Mouse (Mus musculus) cerebellum, postnatal 10 days (tissue): Measurements from ENCODE around the gene Prok2.

ENCODE experiments used
- DNase-seq, 2 experiments: peaks; one replicate each; pipeline ENCODE4 v3.0.0; 2021; ENCODE audit warnings: mixed read lengths in 2 of 2

The Prok2 gene

GRCm38 (mm10) chr6:99725971-99726561 lies at the start of gene Prok2:
Gene Prok2 (minus strand): TSS chr6:99726392.
- peak; percentile 29 to 44 for DNase-seq

GRCm38 (mm10) chr6:99774680-99775079 lies 48.5 kb upstream of the Prok2 start:
- DNase-seq: no peak

DNA sequence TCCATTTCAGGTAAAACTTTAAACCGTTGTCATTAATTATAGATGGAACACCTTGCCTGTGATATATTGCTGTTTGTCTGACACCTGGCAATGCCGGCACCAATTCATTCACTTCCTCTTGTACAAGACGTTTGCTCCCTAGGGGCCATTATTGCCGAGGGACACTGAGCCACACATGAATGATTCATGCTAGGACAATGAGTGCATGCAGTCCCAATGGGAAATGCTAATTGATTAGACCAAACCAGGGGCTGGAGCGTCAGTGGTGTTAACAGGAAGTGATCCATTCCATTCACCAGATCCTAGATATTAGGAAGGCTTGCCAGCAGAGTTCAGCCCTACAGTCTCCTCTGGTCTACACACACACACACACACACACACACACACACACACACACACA lies 42.3 kb upstream of the Prok2 start:
- DNase-seq: no peak

DNA sequence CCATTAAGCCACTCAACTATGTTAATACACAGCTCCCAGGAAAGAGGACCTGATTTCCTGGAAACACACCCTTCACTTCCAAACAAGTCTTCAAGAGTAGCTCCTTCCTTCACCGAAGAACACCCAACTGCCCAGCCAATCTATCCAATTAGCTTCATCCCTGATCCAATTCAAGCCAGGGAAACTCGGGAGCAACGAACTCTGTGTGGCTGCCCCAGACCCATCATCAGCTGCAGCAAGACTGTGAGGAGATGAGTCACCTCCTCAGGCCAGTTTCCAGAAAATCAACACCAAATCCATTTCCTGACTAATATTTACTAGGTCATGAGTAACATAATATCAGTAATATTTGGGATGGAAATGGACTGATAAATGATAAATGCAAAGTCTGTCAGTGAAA lies 38.7 kb upstream of the Prok2 start:
- DNase-seq: no peak

DNA sequence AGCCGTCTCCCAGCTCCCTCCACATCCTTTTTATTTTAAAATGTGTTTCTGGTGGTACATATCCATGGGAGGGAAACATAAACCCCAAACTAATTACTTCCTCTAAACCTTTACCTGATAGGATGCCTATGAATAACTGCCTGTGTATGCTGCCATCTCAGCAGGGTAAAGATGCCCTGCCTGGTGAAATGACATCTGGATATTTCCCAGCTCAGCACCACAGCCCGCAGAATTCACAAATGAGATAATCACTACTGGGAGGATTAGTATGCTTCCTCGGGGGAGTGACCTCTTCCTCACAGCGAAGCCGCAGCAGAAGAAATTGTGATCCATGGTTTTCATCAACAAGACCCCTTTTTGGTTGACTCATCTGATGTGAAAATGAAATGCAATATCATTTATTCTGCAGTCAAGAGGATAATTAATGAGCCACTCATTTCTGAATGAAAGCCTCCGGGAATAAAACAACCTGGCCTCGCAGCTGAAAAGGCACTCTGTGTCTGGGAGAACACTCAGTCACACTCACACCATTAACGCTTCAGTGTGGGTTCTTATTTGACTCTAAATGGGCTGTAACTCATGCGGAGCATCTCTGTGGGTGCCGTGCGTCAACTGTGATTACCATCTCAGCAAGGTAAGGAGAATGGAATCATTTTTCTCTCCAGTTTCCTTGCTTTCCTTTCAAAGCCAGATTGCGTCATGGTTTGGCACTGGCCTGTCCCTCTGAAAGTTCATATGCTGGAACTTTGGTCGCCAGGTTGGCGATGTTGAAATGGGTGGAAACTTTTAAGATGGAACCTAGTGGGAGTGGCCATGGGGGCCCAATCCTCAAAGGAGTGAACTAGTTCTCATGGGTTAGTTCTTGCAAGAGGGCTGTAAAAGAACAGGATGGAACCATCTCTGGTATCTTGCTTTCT lies 36.1 kb upstream of the Prok2 start:
- no peak for DNase-seq

DNA sequence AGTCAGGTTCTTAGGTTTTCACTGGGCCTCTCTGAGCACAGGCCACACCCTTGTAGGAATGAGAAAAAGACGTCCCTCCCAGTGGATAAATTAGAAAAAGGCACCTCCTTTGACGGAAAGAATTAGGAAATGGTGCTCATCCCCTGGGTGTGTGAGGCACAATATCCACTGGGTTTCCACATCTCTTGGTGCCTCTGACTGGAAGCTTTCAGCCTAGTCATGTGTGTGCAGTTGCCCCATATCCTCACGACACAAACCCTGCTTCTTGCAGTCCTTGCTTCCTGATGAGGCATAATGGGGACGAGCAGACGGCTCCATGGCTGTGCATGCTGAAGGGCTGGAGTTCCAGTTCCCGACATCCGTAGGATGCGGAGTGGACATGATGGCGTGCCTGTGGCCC lies 29.9 kb upstream of the Prok2 start:
- DNase-seq: no peak

DNA sequence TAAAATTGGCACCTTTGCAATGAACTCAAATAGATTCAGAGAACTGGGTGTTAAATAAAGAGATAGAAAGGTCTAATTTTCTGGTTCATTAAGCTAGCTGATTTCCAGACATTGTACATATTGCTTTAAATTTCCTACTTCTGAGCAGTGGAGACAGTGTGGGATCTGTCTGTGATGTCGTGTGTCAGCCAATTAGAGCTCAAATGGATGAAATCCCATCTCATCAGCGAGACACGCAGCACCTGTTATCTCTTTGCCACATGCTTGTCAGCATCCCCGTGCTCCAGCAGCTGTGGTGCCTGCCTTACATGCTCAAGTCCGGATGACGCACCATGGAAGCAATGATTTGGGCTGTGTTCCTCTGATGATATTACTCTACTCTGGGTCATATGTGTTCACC lies 25.1 kb upstream of the Prok2 start:
- no peak for DNase-seq

- DNase-seq: no peak
Measured at GRCm38 (mm10) chr6:99746275-99746674, 20.1 kb upstream of the Prok2 start.

DNA sequence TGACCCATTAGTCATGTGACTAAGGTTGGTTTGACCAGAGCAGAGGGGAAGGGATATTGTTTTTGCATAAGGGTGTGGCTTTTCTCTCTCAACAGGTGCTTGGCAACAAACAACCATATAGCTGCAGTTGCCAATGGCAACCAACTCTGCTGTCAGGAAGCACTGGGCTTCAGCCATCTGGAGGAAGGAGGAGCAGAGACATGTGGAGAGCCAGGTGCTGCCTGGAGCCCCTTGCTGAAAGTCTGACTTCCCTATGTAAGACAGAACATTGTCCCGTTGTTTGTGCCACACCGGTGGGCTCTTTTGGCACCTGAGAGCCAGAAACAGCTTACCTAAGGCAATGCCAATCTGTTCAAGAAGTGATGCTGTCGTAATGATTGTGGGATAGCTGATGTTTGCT lies 16.7 kb upstream of the Prok2 start:
- DNase-seq: peak; percentile 47 to 52

DNA sequence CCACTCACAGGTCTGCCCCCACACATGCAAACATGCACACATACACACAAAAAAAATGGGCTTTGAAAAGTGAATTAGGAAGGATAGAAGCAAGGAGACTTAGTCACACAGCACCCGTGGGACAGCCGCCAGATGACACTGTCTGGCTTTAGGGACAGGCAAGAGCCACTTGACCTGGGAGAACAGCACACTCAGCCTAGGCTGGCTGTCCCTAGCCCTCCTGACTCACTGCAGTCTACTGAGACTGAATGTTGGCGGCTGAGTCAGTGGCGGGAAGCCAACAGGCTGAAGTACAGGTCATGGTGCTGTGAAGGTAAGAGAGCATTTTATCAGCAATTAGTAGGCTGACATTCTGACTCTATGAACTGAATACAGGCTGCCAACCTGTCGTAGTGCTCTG lies 8.5 kb upstream of the Prok2 start:
- peak; percentile 20 to 34 for DNase-seq

DNA sequence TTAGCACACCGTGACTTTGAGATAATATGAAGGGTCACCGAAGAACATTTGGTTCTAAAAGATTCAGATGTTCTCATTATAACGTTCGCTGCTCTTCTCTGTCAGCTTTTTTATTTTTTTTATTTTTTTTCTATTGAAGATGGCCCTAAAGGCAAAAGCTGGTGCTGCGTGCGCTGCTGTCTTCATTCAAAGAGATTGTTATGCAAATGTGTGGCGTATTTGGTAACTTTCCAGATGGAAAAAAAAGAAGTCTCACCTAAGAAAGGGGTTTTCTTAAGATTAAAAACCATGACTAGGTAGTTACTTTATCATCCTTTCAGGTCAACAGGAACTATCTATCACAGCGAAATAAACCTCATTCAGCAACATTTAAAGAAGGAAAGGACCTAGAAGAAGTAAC lies 6.5 kb upstream of the Prok2 start:
- DNase-seq: no peak

DNA sequence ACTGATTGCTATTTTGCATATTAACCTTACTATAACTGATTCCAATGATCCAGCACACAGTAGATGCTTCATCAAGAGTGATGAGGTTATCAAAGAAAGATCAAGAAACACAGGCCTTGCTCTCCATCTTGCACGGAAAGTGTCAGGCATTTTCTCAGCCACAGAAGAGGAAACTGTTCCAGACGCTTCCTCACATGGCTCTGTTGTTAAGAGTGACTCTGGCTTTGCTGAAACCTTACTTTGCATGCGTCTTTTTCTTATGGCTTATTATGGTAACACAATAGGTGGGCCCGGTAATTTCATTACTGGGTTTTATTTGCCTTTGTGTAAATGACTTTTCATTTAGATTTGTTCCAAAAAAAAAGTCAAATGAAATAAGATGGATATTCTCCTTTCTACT lies 5.7 kb upstream of the Prok2 start:
- no peak for DNase-seq

- DNase-seq: no peak
Measured at GRCm38 (mm10) chr6:99729853-99730252, 3.7 kb upstream of the Prok2 start.

- DNase-seq: peak; percentile 11 to 15
Measured at GRCm38 (mm10) chr6:99726576-99727303, 548 bp upstream of the Prok2 start.

DNA sequence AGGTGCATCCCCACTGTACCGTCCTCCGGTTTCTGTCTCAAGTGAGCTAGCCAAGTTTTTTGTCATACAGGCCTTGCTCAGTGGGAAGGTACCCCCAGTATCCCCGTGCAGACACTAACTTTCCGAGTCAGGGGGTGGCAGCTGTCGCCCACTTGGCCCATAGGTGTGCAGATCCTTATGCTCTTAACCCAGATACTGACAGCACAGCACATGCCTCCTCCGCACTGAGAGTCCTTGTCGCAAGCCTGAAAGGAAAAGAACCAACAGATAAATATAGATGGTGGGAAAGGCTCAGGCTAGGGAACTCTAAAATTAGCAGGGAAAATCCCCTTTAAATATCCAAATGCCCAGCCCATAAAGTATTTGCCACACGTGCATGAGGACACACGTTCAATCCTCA lies 3.8 kb downstream of the Prok2 start:
- no peak for DNase-seq

GRCm38 (mm10) chr6:99721032-99721431 lies 5.2 kb downstream of the Prok2 start:
- no peak for DNase-seq

DNA sequence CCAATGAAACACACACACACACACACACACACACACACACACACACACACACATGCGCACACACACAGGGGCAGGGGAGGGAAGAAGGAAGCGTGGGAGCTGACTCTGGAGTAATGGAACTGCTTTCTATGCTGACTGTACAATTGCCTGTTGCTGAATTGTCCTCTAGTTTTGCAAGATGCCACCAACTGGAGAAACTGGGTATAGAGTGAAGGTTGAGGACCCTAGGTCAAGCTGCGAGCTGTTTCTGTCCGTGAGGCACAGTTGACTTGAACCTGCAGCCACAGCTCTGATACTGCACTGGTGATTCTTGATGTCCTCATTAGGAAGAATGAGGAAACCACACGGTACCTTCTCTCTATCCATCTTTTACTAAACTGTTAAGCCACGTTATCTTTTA lies 10.3 kb downstream of the Prok2 start:
- DNase-seq: no peak

GRCm38 (mm10) chr6:99715191-99715590 lies 11.0 kb downstream of the Prok2 start:
- no peak for DNase-seq

- no peak for DNase-seq
Measured at GRCm38 (mm10) chr6:99713256-99713655, 12.9 kb downstream of the Prok2 start.

DNA sequence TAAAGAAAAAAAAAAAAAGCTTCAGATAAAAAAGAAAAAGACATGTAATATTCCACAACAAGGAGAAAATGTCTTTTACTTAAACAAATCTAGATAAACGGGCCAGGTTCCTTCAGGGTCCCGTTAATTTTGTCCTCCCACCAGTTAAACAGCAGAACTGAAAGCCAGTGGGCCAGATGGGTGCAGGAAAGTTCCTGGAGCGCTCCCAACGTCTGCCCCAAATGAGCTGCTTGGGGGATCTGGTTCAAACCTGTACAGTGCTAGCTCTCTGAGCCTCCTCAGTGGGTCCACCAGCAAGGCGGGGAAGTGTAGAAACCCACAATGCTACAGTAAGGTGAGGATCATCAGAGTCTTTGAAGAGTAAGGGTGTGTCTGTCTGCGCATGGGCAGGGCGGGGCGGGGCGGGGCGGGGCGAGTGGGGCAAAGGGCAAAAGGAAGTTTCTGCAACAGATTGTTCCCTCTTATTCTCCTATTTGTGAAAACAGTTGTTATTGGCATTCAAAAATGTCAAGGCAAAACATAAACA lies 14.6 kb downstream of the Prok2 start:
- DNase-seq: peak; percentile 43 to 52

DNA sequence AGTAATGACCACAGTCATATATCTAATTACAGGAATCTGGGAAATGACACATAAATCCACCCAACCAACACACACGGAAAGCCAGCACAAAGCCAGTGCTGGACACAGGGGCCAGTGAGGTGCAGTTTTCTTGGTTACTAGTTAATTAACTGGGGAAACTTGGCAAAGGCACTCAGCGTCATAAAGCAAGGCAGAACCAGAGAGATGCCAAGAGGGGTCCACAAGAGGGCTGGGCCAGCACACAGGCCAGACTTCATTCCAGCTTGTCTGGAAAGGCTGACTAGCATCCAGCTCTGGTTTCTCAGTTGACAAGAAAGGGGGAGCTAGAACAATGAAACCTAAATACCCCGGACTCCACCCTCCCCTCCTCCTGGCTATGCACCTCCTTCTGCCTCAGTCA lies 25.7 kb downstream of the Prok2 start:
- DNase-seq: no peak

- DNase-seq: peak; percentile 63 to 78
Measured at GRCm38 (mm10) chr6:99692916-99693841, 33.0 kb downstream of the Prok2 start.
